Mouse (Mus musculus) naive thymus-derived CD4-positive, alpha-beta T cell, adult 2 months (primary cell): ENCODE measurements at regions not wholly inside any gene's neighbourhood (a gene's known extent, or its start where the extent isn't known, plus 50 kb on each side); places are given as distances from the start of the nearest gene placed in this dataset.

ENCODE experiments used
- DNase-seq: peaks from one replicate; pipeline ENCODE4 v3.0.0-alpha.2; 2011; ENCODE audit warnings: low read depth

GRCm38 (mm10) chr10:9569277-9569676 lies 105.7 kb downstream of the Samd5 start:
- no peak for DNase-seq

GRCm38 (mm10) chr10:9557517-9558065 lies 117.4 kb downstream of the Samd5 start:
- no peak for DNase-seq

GRCm38 (mm10) chr10:9557092-9557491 lies 117.9 kb downstream of the Samd5 start:
- no peak for DNase-seq

- no peak for DNase-seq
Measured at GRCm38 (mm10) chr10:9553946-9554345, 121.1 kb downstream of the Samd5 start.

- no peak for DNase-seq
Measured at GRCm38 (mm10) chr10:9549913-9550709, 124.9 kb downstream of the Samd5 start.

- DNase-seq = no peak
Measured at GRCm38 (mm10) chr10:9545807-9546206, 129.2 kb downstream of the Samd5 start.

GRCm38 (mm10) chr10:9544041-9544786 lies 130.8 kb downstream of the Samd5 start:
- no peak for DNase-seq

GRCm38 (mm10) chr10:9541579-9541978 lies 133.4 kb downstream of the Samd5 start:
- no peak for DNase-seq

GRCm38 (mm10) chr10:9537686-9538085 lies 137.3 kb downstream of the Samd5 start:
- no peak for DNase-seq

GRCm38 (mm10) chr10:9534552-9534951 lies 140.5 kb downstream of the Samd5 start:
- no peak for DNase-seq

GRCm38 (mm10) chr10:9533283-9533682 lies 141.7 kb downstream of the Samd5 start:
- no peak for DNase-seq

GRCm38 (mm10) chr10:9531931-9532330 lies 143.1 kb downstream of the Samd5 start:
- no peak for DNase-seq

GRCm38 (mm10) chr10:9529408-9529807 lies 145.6 kb downstream of the Samd5 start:
- no peak for DNase-seq

- no peak for DNase-seq
Measured at GRCm38 (mm10) chr10:9528066-9528465, 146.9 kb downstream of the Samd5 start.

GRCm38 (mm10) chr10:9509764-9510390 lies 165.1 kb downstream of the Samd5 start:
- DNase-seq = no peak

GRCm38 (mm10) chr10:9509092-9509671 lies 165.8 kb downstream of the Samd5 start:
- no peak for DNase-seq

GRCm38 (mm10) chr10:9503569-9504493 lies 171.2 kb downstream of the Samd5 start:
- no peak for DNase-seq

- no peak for DNase-seq
Measured at GRCm38 (mm10) chr10:9498550-9498949, 176.5 kb downstream of the Samd5 start.

GRCm38 (mm10) chr10:9497021-9497420 lies 178.0 kb downstream of the Samd5 start:
- no peak for DNase-seq

- no peak for DNase-seq
Measured at GRCm38 (mm10) chr10:9495143-9495651, 179.8 kb downstream of the Samd5 start.

GRCm38 (mm10) chr10:9490416-9490815 lies 184.6 kb downstream of the Samd5 start:
- DNase-seq = no peak
